Mouse (Mus musculus): Measurements from ENCODE around the gene Gtf3c1.

The Gtf3c1 gene

GRCm38 (mm10) chr7:125707186-125707585 is 394 bp downstream of the Gtf3c1 start:
- no peak for DNase-seq (ENCODE audit: low read depth, low spot score)

DNA sequence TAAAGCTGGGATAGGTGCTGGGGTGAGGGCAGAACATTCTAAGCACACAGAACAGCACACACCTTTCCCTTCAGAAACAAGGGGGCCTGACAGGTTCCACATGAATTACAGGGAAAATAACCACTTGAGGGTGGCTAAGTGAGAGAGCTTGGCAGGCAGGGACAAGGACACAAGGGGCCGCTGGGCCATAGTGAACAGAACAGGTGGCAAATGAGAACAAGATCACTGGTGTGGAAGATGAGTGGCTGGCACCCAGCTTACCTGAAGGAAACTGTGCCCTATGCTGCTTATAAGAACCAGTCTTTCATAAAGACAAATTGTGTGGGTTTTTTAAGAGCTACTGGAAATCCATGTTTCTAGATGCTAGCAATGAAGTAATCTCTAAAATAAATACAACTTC is 4.8 kb downstream of the Gtf3c1 start:
- DNase-seq (ENCODE audit: low read depth, low spot score) = no peak

GRCm38 (mm10) chr7:125694056-125694455 is 13.5 kb downstream of the Gtf3c1 start:
- DNase-seq (ENCODE audit: low read depth, low spot score) = no peak

- no peak for DNase-seq (ENCODE audit: low read depth, low spot score)
Measured at GRCm38 (mm10) chr7:125690516-125690915, 17.1 kb downstream of the Gtf3c1 start.

DNA sequence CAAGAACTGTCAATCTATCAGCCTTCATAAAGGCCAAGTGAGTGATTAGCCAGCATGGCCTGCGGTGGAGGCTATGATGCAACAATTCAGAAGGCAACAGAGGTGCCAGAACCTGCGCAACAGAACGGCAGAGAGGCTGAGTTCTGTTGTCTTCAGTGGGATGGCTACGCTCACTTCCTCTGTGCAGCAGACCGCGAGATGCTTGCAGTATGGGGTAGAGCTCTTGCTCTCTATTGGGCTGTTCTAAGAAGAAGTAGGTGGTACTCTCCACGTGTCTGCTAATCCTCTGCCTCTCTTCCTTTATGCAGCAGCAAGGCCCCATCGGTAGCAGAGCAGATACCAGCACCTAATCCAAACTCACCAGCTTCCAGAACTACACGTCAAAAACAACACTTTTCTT is 27.6 kb downstream of the Gtf3c1 start:
- no peak for DNase-seq (ENCODE audit: low read depth, low spot score)

DNA sequence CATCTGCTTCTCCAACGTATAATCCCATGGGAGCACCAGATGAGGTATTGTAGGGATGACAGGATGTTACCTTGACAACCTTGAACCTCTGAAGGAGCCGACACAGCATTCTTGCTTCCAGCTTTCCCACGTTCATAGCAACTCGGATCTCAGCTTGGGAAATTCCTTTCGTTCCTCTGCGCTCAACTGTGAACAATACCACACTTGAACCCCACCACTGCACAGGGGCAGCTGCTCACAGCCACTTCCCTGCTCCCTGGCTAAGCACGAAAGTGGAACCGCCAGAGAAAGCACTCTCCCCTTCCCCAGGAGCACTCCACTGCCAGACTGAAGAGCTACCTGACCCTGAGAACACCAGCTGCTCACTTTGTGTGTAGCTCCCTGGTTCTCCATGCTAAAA is 28.8 kb downstream of the Gtf3c1 start:
- DNase-seq (ENCODE audit: low read depth, low spot score) = no peak

- DNase-seq (ENCODE audit: low read depth, low spot score) = peak; percentile 53
Measured at GRCm38 (mm10) chr7:125674916-125675315, 32.7 kb downstream of the Gtf3c1 start.

DNA sequence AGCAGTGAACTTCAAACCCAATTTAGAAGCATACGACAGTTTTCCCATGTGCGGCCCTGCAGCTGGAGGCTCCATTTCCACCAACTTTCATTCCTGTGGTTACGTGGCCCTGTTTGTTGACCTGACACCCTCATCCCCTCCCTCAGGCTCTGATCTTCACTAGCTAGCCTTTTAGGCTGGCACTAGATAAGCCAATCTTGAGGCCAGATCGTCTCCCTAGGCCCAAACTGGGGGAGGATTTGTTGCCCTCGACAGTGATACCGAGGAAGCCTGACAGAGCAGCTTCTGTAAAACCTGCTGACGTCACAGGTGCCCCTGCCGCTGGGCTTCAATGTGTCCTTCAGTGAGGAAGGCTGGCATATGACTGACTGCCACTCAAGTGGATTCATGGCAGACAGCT is 36.2 kb downstream of the Gtf3c1 start:
- no peak for DNase-seq (ENCODE audit: low read depth, low spot score)

DNA sequence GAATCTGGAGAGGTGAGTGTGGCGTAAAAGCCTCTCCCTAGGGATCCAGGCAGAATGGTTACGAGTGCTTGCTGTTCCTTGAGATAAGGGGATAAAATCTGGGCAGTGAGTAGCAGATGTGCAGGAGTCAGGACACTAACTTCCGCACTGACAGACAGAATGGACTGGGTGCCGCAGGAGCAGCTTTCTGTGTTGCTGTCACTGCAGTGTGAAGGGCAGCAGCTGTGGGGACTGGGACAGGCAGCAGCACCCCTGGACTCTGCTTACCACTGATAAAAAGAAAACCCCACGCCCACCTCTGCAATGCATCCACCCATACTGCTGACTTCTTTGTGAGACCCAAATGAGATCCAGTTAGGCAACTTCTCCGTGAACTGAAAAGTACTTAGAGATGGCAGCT is 36.7 kb downstream of the Gtf3c1 start:
- no peak for DNase-seq (ENCODE audit: low read depth, low spot score)

GRCm38 (mm10) chr7:125663654-125664053 is 43.9 kb downstream of the Gtf3c1 start:
- no peak for DNase-seq (ENCODE audit: low read depth, low spot score)

GRCm38 (mm10) chr7:125657511-125657910 is 50.1 kb downstream of the Gtf3c1 start:
- DNase-seq (ENCODE audit: low read depth, low spot score) = no peak

GRCm38 (mm10) chr7:125649013-125649412 is 58.6 kb downstream of the Gtf3c1 start:
- DNase-seq (ENCODE audit: low read depth, low spot score) = no peak

- no peak for DNase-seq (ENCODE audit: low read depth, low spot score)
Measured at GRCm38 (mm10) chr7:125645413-125645812, 62.2 kb downstream of the Gtf3c1 start.

DNA sequence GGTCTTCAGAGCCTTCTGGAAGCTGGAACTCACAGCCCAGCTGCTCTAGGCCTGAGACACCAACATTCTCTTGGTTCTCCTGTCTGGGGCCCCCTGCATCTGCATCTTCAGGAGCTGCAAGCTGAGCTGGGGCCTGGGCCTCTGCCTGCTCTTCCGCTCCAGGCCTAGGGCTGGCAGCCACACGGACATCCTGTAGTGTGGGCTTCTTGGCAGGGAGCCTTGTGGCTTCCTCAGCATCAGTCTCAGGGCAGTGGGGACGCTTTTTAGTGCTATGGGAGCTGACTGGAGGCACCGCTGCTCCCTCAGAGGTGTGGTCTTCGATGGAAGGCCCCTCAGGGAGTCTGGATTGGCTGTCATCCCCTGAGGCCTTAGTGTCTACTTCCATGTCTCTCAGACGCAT is 63.7 kb downstream of the Gtf3c1 start:
- no peak for DNase-seq (ENCODE audit: low read depth, low spot score)

DNA sequence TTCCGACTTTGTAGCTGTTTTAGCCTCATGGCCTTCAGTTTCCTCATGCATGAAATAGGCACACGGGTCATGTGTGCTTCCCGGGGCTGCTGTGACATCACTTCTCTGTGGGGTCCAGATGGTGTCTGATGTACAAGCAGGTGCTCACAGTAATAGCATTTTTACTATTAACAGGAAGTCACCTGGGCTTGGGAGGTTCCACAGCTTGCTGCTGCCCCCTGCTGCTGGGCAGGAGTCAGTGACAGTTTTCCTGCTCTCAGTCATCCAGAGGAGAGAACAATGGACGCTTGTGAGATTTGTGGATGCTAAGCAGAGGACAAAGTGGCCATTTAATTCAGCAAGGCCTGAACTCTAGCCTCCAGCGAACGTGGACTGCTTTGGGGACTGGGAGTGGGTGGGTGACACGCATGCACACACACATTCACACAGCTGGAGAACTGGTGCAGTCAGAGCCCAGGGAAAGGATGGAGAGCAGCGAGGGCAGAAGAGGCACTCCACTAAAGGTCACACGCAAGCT is 68.7 kb downstream of the Gtf3c1 start:
- DNase-seq (ENCODE audit: low read depth, low spot score) = no peak

GRCm38 (mm10) chr7:125638376-125638775 is 69.2 kb downstream of the Gtf3c1 start:
- no peak for DNase-seq (ENCODE audit: low read depth, low spot score)

GRCm38 (mm10) chr7:125637220-125638140 is 70.1 kb downstream of the Gtf3c1 start:
- no peak for DNase-seq (ENCODE audit: low read depth, low spot score)

GRCm38 (mm10) chr7:125630989-125631388 is 76.6 kb downstream of the Gtf3c1 start:
- DNase-seq (ENCODE audit: low read depth, low spot score) = no peak

DNA sequence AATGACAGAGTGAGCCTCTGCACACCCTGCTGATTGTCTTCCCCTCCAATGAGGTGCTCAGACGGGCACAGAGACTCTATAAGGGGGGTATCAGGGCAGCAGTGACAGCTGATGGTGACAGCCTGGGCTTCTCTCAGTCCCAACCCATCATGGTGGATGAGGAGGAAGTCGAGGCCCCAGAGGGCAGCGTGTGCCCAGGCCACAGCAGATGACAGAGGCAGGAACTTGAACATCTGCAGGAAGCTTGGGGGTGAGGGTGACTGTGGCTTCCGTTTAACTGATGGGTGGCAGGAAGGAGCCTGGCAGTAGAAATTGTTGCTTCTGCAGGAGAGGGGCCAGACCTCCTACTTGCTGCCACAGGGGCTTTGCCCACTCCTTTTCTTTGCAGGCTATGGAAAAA is 77.3 kb downstream of the Gtf3c1 start:
- no peak for DNase-seq (ENCODE audit: low read depth, low spot score)

- no peak for DNase-seq (ENCODE audit: low read depth, low spot score)
Measured at GRCm38 (mm10) chr7:125625829-125626228, 81.8 kb downstream of the Gtf3c1 start.

DNA sequence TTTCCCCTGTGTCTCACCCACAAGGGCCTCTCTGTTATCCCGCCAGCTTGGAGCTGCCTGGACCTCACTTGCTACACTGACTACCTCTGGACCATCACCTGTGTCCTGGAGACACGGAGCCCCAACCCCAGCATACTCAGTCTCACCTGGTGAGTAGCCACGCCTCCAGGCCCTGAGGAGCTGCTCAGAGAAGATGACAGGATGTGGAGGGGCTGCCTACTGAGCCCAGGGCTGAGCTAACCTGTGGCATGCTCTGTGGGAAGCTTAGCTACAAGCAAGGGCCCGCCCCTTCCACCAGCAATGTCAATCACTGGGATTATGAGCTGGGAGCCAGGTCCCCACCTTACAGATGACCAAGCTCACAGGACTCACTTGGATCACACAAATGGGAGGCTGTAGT is 82.4 kb downstream of the Gtf3c1 start:
- no peak for DNase-seq (ENCODE audit: low read depth, low spot score)

- no peak for DNase-seq (ENCODE audit: low read depth, low spot score)
Measured at GRCm38 (mm10) chr7:125622741-125623685, 84.6 kb downstream of the Gtf3c1 start.

All from c-Kit-negative CD71-positive TER-119-positive erythroid progenitor cells, embryonic 14.5 days (primary cell).